Mouse (Mus musculus): ENCODE measurements at regions not wholly inside any gene's neighbourhood (a gene's known extent, or its start where the extent isn't known, plus 50 kb on each side); places are given as distances from the start of the nearest gene placed in this dataset.
"Not testable (repeated sequence)": the region's sequence is repeated elsewhere in the genome, so short reads cannot be mapped to it uniquely, and the experiment has no call there.

DNA sequence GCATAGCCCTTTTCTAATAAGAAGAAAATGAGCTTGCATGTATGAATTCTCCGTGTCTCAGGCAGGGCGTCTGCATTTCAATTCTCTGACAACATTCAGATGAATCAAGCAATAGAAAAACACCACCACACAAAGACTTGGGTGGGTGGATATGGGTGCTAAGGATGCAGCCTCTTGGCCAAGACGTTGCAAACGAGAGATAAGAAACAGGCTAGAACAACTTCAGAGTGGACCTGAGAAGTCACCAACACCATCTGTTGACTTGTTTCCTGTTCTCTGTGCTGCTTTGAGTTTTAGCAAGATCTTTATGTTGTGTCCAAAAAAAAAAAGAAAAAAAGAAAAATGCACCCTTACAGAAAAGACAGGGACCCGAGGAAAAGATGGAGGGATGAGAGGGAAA is 277.0 kb downstream of the Gxylt1 start:
- no peak for DNase-seq (ENCODE audit: low spot score)

DNA sequence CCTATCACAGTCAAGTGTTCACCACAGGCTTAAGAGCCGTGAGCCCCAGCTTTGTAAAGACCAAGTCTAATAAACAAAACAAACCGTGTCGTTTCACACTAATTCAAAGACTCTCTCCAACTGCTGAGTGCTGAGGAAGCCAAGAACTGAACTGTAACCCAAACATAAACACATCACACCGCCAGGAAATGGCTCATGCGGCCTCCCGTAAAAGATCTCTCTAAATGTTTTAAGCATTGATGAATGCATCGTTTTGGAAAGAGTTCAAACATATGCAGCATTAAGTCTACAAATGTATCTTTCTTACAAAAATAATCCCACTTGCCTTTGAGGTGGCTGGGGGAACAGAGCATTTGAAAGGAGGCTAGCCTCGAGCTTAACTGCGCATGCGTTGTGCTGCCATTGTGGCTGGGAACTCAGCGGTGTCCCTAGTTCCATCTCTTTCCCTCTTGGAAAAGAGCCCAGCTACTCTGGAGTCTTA is 280.7 kb downstream of the Gxylt1 start:
- no peak for DNase-seq (ENCODE audit: low spot score)

DNA sequence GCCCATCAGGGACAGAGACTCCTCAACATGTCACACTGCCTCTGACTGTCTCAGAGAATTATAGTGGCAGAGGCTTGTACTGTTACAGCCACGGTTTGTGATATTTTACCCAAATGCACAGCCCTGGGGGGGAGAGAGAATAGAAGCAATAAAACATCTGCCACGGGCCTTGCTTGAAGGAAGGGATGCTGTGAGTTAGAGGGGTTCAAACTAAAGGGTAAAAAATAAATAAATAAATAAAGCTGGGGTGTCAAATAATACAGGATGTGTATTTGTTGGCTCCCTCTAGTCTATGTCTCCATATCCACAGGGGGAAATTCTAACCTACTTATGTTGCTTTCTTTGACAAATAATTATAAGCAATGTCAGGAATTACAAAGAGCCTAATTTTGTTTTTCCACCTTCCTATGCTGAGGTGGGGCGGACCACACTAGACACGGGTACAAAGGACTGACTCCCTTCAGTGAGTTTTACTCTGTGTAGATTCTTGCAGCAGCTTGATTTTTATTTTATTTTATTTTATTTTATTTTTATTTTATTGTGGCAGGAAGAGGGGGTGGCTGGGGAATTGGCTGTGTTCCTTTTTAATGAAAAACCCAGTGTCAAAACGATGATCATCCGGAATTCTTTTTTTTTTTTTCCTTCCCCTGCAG is 281.3 kb downstream of the Gxylt1 start:
- DNase-seq (ENCODE audit: low spot score), result no peak

DNA sequence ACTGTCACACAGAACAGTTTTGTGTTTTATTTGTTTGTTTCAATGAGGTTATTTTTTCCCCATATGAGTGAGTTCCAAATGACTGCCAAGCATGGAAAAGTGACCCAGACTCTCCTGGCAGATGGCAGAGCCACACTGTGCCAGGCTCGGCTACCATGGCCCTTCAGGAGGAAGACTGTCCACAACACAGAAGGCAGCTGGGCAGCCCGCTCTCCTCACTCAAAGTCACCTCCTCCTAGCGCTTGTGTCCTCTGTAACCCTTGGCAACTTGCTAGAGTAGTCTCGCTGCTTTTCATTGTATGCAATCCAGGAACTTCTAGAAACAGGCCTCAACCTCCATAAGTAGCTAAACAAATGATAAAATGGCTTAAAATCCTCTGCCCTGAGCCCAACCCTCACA is 299.2 kb downstream of the Gxylt1 start:
- DNase-seq (ENCODE audit: low spot score), result no peak

DNA sequence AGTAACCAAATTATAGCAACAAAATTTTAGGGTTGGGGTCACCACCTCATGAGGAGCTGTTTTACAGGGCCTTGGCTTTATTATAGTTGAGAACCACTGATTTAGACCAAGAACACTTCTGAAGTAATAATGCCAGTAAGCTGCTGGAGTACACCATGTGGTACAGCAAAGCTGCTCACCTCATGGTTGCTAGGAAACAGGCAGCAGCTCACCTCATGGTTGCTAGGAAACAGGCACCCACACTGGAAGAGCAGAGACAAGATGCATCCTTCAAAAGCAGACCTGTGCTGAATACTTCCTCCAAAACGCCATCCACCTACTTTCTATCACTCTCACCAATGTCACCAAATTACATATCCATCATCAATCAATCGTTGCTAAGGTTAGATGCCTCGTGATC is 300.0 kb downstream of the Gxylt1 start:
- DNase-seq (ENCODE audit: low spot score), result no peak

DNA sequence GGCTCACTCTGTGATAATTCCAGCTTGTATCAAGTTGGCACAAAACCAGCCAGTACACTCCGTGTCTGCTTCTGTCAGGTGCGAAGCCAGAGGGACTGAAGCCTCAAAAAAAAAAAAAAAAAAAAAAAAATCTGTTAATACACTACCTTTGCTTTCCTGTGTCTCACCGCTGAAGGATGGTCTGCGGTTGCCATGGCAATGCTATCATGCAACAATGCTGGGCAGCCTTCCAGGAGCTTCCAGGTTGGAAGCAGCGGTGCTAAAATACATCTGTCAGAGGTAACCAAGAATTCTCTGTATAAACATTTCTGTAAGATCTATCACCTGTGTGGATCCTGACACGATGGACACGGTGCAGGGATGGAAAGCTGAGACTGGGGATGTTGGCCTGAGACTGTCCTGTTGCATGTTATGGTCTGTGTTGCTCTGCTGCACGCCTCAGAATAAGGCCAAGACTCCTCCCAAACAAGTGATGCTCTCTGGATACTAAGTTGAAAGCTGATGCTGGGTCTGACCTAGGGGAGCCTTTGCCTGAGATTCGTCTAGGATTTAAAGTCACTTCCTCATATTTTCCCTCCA is 301.2 kb downstream of the Gxylt1 start:
- DNase-seq (ENCODE audit: low spot score), result no peak

DNA sequence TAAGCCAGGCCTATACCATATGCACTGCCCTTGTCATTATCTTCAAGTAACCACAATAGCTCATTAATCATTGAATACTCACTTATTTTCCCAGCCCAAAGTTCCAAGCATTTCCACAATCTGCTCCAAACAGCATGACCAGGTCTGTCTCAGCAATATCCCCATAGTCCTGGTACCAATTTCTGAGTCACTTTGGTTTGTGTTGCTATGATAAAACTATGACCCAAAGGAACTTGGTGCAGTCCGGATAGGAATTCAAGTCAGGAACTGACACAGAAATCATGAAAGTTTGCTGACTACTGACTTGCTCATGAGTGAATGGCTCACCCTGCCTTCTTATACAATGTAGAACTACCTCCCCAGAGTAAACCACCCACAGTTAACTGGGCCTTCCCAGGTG is 309.4 kb downstream of the Gxylt1 start:
- no peak for DNase-seq (ENCODE audit: low spot score)

DNA sequence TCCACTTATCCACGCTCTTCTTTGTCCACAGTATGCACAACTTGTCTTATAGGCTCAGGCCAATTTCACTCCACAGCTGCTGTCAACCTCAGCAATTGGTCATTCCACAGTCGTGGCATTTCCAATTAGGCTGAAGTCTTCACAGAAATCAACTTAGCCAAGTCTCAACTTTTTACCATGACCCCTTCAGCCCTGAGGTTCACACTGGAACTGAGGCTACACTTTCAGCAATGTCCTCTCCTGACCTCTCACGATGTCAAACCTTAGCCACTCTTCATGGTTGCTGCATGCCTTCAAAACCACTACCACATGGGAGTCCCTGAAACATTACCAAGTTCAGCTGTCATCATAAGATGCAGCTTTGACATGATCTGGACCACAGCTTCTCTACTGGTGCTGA is 310.1 kb downstream of the Gxylt1 start:
- no peak for DNase-seq (ENCODE audit: low spot score)

DNA sequence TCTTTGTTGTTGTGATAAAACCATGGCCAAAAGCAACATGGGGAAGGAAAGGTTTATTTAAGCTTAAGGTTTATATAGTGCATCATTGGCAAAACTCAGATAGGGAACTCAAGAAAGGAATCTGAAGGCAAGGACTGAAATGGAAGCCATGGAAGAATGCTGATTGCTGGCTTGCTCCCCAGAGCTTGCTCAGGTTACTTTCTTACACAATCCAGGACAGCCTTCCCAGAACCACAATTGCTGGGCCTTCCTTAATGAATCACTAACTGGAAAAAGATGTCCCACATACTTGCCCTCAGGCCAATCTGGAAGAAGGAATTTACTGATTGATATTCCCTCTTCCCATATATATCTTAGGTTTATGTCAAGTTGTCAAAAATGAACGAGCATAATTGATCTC is 310.8 kb downstream of the Gxylt1 start:
- no peak for DNase-seq (ENCODE audit: low spot score)

DNA sequence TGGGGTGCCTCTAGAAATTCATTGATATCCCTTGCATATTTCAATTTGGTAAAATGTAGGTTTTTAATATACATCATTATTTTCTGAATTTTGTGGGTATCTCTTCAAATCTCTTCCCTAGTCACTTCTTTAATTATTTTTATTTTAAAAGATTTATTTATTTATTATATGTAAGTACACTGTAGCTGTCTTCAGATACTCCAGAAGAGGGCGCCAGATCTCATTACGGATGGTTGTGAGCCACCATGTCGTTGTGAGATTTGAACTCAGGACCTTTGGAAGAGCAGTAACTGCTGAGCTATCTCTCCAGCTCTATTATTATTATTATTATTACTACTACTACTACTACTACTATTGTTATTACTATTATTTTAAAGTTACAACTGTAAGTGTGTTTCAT is 324.1 kb downstream of the Gxylt1 start:
- not testable (repeated sequence) for DNase-seq (ENCODE audit: low spot score)

DNA sequence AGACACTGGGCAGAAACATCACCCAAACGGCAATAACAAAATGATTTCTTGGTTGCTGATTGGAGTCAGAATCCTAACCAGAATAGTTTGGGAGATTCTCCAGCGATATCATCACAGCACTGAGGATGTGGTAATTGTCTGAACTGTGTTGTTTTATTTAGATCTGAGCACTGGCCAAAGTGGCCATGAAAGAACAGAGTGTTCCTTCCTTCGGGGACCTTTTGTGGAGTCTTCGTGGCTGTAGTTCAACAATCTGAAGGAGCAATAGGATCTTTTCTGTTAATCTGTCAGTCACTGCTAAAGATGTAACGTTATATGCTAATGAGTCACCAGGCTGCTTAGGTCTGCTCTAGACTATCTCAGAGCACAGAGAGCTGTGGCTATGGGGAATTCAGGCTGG is 328.8 kb downstream of the Gxylt1 start:
- DNase-seq (ENCODE audit: low spot score), result no peak

DNA sequence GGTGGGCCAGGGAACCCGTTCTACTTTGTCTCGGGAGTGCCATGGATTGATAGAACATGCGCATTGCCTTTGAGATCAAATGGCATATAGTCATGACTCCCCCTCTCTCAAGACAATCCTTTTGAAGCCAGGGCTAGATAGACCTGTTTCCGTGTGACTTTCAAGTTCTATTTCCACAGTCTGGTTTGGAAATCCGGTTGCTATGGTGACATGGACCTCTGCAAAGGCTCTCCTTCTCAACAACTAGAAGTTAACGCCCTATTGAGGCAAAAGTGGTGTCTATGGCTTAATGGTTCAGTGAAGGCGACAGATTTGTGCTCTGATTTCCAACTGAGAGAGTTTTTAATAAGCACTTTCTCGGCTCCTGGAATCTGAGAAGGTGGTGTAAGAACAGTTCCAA is 371.2 kb downstream of the Gxylt1 start:
- no peak for DNase-seq (ENCODE audit: low spot score)

DNA sequence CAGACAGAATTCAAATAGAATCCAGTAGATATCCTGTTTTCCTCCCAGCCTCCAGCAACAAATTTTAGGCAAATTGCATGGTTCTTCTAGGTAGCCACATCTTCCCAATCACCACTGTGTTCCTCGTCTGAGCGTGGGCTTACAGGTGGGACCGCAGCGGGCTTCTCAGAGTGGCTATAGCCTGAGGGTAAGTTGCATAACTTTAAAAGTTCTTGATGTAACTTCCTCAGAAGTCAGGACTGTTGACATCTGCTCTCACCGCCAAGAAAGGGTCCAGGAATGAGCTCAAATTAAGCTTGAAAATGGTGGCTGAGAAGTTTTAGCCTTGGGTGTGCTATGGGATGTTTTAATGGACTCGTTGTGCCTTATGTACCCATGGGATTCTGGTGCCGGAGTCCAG is 377.7 kb downstream of the Gxylt1 start:
- DNase-seq (ENCODE audit: low spot score), result no peak

DNA sequence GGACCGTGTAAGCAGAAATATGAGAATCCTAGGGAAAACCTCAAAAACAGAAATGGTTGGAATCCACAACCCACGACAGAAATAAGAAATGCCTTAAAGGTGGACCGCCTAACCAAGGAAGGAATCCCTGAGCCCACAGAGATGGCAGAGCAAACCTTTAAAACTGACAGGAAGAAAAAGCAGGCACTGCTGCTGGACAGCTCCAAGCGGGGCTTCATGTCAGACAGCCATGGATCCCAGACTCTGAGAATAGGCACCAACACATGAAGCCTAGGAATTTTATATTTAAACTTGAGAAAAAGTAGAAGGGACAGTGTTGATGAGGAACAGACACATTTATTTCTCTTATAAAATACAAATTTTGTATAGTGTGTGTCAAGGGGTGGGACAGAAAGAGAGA is 379.1 kb downstream of the Gxylt1 start:
- DNase-seq (ENCODE audit: low spot score), result no peak

DNA sequence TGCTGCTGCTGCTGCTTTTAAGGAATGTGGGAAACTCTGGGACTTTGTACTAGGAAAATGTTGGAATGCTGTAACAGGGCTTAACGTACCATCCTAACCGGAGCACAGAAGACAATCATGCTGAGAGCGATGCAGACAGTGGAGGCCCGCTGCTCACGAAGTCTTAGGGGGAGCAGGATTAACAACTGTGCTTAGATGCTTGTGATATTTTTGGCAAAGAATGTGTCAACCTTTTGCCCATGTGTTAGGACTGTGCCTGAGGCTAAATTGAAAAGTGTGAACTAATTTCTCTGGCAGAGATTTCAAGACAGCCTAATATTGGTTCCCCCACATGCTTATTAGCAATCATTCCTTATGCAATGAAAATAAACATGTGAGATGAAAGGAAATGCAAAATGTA is 398.5 kb downstream of the Gxylt1 start:
- no peak for DNase-seq (ENCODE audit: low spot score)

DNA sequence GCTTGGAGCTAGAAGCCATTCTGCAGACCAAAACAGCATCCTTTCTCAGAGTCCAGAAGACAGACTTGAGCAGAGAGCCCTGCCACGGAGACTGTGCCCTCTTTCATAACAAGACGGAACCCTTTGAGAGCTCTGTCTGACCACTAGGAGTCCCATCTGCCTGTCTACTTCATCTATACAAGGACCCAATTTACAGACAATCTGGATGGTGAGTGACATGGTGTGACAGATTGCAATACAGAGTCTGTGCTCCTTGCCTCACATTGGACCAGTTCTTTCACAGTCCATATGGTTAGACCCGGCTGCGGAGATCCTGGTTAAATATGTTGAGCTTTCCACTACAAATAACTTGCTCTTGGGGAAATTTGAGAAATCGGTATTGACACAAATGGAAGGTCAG is 410.9 kb downstream of the Gxylt1 start:
- no peak for DNase-seq (ENCODE audit: low spot score)

DNA sequence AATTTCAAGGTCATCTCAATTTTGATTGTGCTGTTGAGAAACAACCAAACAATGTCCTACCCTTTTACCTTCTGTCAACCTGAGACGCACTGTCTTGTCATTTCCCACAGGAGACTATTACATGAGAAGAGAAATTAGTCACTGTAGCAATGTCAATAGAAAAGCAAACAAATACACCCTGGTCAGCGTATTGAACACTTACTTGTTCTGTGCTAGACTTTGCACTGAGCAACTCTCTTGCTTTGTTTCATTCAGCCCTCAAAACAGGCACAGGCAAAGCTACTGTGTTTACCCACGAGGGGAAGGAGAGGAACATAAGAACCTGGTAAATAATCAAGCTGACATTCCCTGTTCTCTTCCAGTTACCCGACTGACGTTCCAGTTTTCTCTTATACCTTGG is 424.1 kb downstream of the Gxylt1 start:
- DNase-seq (ENCODE audit: low spot score), result no peak

DNA sequence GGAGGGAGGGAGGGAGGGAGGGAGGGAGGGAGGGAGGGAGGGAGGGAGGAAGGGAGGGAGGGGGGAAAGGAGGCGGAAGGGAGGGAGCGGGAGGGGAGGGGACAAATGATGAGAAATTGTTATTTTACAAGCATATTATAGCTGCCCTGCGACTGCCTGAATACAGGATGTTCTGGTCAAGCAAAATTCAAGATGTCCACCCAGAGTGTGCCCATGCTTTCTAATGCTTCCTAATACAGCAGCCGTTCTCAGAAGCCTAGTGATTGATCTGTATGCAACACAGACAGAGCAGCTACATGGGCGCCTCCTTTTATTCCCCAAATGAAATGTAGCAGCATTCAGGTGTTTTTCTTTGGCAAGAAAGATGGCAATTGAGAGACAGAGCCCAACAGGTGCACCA is 434.9 kb downstream of the Gxylt1 start:
- DNase-seq (ENCODE audit: low spot score), result no peak

DNA sequence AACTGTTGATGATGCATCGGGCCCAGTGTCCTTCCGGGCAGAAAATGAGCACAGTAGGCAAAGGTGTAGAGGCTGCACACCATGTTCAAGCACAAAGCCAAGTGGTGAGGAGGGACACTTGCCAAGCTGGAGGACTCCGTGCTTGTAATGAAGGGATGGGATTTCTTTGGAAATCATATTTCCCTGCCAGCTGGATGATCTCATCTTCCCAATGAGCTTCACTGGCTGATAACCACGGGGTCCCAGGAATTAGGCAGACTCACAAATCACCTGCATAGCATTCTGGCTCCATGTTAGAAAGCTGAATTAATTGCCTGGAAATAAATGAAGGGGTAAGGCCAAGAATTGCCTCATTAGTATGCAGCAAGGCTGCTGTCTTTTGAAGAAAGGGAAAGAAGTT is 435.4 kb downstream of the Gxylt1 start:
- DNase-seq (ENCODE audit: low spot score), result no peak

DNA sequence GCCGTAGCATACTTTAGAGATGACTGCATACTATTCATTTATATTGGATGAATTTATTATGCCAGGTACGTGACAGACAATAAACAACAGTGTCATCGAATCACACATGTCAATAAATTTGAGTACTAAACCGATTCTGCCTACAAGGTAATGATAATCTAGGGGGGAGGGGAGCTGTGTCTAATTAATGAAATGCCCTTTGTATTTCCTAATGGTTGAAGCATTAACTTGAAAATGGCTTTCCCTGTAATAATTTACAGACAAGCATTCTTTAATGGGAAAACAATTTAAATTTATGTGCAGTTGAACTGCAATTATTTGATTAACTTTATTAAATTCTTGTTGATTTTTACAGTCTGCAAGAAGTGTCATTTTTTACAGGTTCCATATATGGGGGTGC is 429.5 kb downstream of the Pdzrn4 start:
- DNase-seq (ENCODE audit: low spot score), result no peak

Data from urinary bladder, adult 2 months (tissue).